Mouse (Mus musculus): ENCODE results near the gene Cab39.

GRCm38 (mm10) chr1:85900521-85901333 lies 107.5 kb downstream of the Cab39 start:
- no peak for TF ChIP-seq CTCF (IDR thresholded peaks at IDR 0.05)
- no peak for TF ChIP-seq POLR2A (IDR thresholded peaks at IDR 0.05; ENCODE audit: insufficient read depth, low read depth, low read length)

Measured in heart, adult 2 months (tissue).